Mouse (Mus musculus) c-Kit-negative CD71-positive TER-119-positive erythroid progenitor cells, embryonic 14.5 days (primary cell): ENCODE measurements around the gene Myt1l.

Experiments used
- DNase-seq: peaks from one replicate; pipeline ENCODE4 v3.0.0-alpha.2; 2013; ENCODE audit warnings: low read depth, low spot score

Gene Myt1l

DNA sequence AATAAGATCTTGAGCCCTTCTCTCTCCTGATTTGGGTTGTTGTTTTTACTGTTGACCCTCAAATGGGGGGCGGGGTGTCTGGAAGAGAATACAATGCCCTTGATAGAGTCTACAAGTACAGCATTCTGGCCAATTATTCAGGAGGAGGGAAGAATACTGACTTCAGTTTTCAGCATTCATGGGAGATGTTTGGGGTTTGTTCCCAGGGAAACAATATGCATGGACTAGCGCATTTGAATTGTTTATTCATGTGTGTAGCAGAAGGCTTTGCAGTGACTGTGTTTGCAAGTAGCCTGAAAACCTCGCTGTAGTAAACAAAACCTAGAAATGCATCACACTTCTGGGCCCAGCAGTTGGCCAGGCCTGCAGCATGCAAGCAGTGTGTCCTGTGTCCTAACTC, 426.3 kb downstream of the Myt1l start:
- no peak for DNase-seq

DNA sequence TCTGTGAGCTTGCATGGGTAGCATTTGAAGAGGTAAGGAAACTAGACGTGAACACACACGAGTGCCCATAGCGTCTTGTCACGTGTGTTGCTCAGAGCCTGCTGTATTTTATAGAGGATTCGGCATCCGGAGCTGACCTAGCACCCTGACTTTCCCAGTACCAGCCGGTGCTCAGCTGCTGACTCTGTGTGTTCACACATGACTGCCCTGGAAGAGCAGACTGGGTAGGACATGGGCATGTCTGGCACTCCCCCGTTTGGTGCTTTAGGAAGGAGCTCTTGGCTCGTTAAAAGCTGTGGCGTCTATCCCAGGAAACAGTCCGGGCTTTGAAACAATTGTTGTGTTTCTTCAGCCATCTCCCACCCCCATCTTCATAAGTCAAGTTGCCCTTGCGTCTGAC, 428.8 kb downstream of the Myt1l start:
- DNase-seq: no peak

DNA sequence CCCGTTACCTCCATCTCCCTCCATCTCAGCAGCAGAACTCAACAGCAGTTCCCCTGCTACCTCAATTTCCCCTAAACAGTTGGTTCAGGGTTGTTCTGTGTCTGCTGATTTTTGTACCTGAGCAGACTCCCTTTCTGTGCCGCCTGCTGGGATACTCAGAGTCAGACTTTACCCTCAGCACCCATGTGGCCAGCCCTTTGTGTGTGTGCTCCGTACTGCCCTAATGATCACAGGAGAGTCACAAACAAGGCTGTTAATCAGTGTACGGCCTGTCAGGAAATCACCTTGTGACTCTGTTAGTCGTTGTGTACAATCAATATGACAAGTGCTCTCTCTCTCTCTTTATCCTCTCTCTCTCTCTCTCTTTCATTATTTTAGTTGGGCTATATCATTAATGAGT, 430.5 kb downstream of the Myt1l start:
- DNase-seq: no peak

DNA sequence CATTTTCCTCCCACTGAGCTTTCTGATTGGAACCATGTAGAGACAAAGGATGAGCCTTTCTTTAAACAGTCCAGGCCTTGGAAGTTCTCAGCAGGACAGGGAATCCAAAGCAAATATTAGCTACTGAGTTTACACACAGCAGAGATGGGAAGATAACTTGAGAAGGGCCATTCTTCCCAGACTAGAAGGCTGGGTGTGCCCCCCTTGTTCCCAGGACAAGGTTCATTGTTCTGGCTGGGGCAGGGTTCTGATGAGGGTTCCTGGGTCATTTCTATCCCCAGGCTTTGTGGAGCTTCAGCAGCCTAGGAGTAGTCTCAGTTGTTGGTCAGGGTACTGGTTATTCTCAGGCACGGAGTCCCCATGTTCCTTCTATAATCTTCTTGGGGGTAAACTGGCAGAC, 432.9 kb downstream of the Myt1l start:
- no peak for DNase-seq

DNA sequence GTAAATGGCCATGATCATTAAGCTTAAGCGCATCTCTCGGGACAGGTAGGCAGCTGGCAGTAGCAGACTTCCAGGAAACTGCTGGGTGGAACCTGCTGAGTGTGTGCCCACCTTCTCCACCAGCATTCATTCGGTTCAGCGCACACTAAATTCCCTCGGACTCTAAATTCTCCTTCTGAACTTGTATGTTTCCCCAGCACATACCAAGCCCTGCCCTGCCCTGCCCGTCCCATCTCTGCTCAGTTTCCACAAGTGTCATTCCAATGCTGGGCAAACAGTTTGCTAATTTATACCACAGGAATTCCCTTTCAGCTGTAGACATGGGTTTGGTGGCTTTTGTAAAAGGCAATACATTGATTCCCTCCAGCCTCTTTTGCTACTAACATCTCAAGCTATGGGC, 436.8 kb downstream of the Myt1l start:
- no peak for DNase-seq

DNA sequence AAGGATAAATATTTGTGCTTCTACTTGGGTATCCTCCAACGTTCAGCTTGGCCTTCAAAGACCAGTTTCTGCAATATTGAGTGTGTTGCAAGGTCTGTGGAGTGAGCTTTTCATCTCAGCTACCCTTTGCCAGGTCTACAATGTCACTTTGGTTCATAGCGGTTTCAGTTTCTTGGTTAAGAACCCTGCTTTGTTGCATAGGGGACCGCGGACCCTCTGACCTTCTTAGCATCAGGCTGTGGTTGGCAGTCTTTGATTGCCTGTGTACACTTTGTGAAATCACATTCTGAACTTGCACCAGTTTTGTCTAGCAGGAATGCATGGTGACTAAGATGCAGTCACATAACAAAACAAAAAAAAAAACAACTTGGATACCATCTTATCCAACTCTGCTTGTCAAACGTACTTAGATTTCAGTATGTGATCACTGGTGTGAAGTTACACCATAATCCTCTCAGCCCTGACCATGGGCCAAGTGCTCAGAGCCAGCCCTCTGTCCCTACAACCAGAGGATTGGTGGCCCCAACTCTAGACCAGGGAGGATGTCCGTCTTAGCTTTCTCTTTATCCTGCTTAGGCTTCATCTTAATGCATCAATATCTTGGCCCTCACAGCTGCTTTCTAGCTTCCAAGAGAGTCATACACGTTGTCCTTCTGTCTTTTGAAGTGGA, 443.7 kb downstream of the Myt1l start:
- no peak for DNase-seq

DNA sequence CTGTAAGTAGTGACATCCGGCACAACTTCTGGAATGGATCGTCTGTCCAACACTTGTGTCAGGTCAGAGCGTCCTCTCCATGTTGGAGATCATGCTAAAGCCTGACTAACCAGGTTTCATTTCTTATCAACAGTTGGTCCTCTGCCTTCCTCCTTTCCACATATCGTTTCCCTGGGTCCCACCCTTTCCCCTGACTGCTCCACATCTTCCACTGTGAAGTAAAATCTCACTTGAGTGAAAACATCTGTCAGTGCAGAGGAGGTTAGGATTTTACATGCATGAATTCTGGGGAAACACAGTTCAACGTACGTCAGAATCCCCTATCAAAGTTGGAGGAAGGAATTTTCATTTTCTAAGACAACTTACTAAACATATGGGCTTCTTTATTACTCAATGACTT, 444.3 kb downstream of the Myt1l start:
- no peak for DNase-seq
